Mouse (Mus musculus) G1E (cell line): ENCODE measurements around the gene Fam151a.

Source experiments
- CTCF ChIP-seq: IDR thresholded peaks from 2 replicates; pipeline ENCODE4 v1.5.1; 2012; ENCODE audit warnings: low read depth, low read length, inconsistent platforms, mixed read lengths
- GATA1 ChIP-seq: IDR thresholded peaks from 2 replicates; pipeline ENCODE4 v1.6.1; 2012; ENCODE audit warnings: borderline replicate concordance, low read length, inconsistent platforms, mixed read lengths
- GATA2 ChIP-seq: IDR thresholded peaks from 2 replicates; pipeline ENCODE4 v1.6.1; 2012; ENCODE audit warnings: low read depth, low read length, inconsistent platforms, borderline replicate concordance
- TAL1 ChIP-seq: conservative IDR thresholded peaks from 2 replicates; pipeline ENCODE4 v1.6.1; 2012; ENCODE audit warnings: low read depth, low read length, inconsistent platforms, mixed read lengths

- TF ChIP-seq CTCF (no peak), GATA1 (no peak), GATA2 (no peak), TAL1 (no peak)
Observed at GRCm38 (mm10) chr4:106792276-106792675, 58.6 kb downstream of the Fam151a start.
